Mouse (Mus musculus): Measurements from ENCODE around the gene Hist1h2ad. TPM values are rescaled to one million over a fixed set of nuclear protein-coding genes. Genes with fewer than 3 reads are reported as not detected.
"Not testable (repeated sequence)": the region's sequence is repeated elsewhere in the genome, so short reads cannot be mapped to it uniquely, and the experiment has no call there.

The Hist1h2ad gene
- polyA plus RNA-seq, 1 experiment = 76.8 TPM

DNA sequence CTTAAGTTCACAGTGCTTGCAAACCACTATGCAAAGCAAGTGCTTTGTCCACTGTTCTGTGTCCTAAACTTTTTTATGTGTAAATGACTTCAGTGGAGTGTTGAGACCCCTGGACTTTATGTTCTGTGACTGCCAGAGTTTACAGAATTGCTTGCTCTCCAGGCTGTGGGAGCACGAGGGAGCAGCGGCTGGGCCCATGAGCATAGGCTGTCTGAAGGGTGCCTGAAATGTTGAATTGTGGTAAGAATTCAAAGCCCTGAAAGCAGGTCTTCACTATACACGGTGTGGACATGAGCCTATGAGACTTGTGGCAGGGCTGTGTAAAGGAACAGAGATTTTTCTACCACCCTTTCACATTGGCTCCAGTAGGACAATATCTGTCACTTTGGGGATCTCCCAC is 37.5 kb downstream of the Hist1h2ad start:
- 95% methylated on average over 3 of the region's 3 CpGs for whole genome bisulfite sequencing
- TF ChIP-seq CTCF (IDR thresholded peaks at IDR 0.05; ENCODE audit: borderline replicate concordance, control insufficient read depth, extremely low read depth, insufficient read depth, low read length, poor library complexity) (no peak), POLR2A (IDR thresholded peaks at IDR 0.05; ENCODE audit: control insufficient read depth, extremely low read depth, insufficient read depth, low read length, poor library complexity) (no peak)
- DNase-seq = no peak
- Histone ChIP-seq H3K4me3 (ENCODE audit: control insufficient read depth, insufficient read depth, low read length) (no peak overlapping the region), H3K27ac (ENCODE audit: control insufficient read depth, insufficient read depth, low read length) (no peak overlapping the region), H3K36me3 (ENCODE audit: control insufficient read depth, insufficient read depth, low read length) (no peaks in the 10 kb centered on the region), H3K4me1 (replicated peaks; ENCODE audit: control insufficient read depth, insufficient read depth, low read length) (no peaks in the 10 kb centered on the region), H3K27me3 (ENCODE audit: control insufficient read depth, insufficient read depth, low read length) (no peaks in the 10 kb centered on the region)

DNA sequence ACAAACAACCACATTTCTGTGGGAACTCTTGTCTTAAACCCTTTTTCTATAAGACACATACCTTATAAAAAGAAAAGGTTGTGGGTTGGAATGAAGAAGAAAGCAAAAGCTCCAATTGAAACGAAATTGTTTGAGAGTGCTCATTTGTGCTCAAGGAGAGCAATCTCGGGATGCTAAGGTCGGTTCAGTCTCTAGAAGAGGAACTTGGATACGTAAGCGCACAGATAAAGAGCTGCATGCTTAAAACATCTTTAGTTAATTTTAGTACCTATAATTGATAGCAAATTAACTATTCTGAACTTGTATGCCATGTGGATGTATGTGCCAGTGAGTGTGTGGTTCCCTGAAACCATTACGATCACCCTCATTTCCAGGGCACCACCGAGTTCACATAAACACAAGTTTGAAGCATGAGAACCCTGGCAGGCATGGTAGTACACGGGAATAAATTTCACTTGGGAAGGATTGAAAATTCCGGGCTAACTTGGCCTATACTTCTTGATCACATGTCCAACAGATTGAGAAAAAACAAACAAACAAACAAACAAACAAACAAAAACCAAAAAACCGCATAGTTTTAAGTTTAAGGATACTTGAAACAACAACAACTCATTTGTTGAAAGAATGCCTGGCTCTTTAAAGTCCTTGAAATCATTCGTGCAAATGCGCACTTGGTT is 46.0 kb downstream of the Hist1h2ad start:
- peak overlapping the region; percentile 96 for H3K27ac ChIP-seq (ENCODE audit: control insufficient read depth, insufficient read depth, low read length)
- 21% methylated on average over 12 of the region's 12 CpGs for whole genome bisulfite sequencing
- peak overlapping the region; percentile 58 for H3K4me3 ChIP-seq (ENCODE audit: control insufficient read depth, insufficient read depth, low read length)
- H3K27me3 ChIP-seq (ENCODE audit: control insufficient read depth, insufficient read depth, low read length) = no peaks in the 10 kb centered on the region
- peaks cover 2% of the 10 kb centered on the region; the same call in 1 of the 2 replicates for H3K4me1 ChIP-seq (replicated peaks; ENCODE audit: control insufficient read depth, insufficient read depth, low read length)
- TF ChIP-seq POLR2A (IDR thresholded peaks at IDR 0.05; ENCODE audit: control insufficient read depth, extremely low read depth, insufficient read depth, low read length, poor library complexity) = no peak
- H3K36me3 ChIP-seq (ENCODE audit: control insufficient read depth, insufficient read depth, low read length) = no peaks in the 10 kb centered on the region
- no peak for DNase-seq

- Histone ChIP-seq H3K27me3 (ENCODE audit: control insufficient read depth, insufficient read depth, low read length) (no peaks in the 10 kb centered on the region), H3K4me3 (ENCODE audit: control insufficient read depth, insufficient read depth, low read length) (peak within 1 kb of the TSS; percentile 67), H3K36me3 (ENCODE audit: control insufficient read depth, insufficient read depth, low read length) (no peaks in the 10 kb centered on the region), H3K27ac (ENCODE audit: control insufficient read depth, insufficient read depth, low read length) (peak within 1 kb of the TSS; percentile 99), H3K4me1 (replicated peaks; ENCODE audit: control insufficient read depth, insufficient read depth, low read length) (peaks cover 2% of the 10 kb centered on the region; the same call in 1 of the 2 replicates)
- no peak for TF ChIP-seq POLR2A (IDR thresholded peaks at IDR 0.05; ENCODE audit: control insufficient read depth, extremely low read depth, insufficient read depth, low read length, poor library complexity)
- TF ChIP-seq CTCF (IDR thresholded peaks at IDR 0.05; ENCODE audit: borderline replicate concordance, control insufficient read depth, extremely low read depth, insufficient read depth, low read length, poor library complexity) = no peak
- peak; percentile 61 for DNase-seq
- WGBS = under 1% methylated on average over 27 of the region's 27 CpGs
Measured at GRCm38 (mm10) chr13:23620733-23621531, 46.8 kb downstream of the Hist1h2ad start, which contains the start of gene Hist1h2be. Hist1h2be (minus strand) TSS chr13:23621124.

DNA sequence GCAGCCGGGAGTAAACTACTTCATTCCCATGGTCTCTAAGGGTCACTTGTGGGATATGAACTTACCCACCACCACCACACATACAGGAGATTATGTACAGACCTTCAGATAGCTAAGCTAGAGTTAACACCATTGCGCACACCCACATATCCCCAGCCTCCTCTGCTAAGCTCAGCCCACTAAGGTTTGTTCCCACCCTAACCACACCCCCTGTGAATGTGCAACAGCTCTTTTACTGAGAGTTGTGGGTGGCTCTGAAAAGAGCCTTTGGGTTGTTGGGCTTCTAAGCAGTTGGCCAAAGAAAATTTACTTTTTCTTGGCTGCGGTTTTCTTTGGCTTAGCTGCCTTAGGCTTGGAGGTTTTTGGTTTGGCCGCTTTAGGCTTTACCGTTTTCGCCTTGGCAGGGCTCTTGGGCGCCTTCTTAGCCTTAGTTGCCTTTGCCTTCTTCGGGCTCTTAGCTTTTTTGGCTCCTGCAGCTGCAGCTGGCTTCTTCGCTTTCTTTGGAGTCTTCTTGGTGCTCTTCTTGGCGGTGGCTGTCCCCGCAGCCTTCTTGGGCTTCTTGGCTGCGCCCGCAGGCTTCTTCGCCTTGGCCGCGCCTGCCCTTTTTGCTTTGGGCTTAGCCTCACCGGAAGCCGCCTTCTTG is 47.5 kb downstream of the Hist1h2ad start:
- TF ChIP-seq CTCF (IDR thresholded peaks at IDR 0.05; ENCODE audit: borderline replicate concordance, control insufficient read depth, extremely low read depth, insufficient read depth, low read length, poor library complexity) (no peak), POLR2A (IDR thresholded peaks at IDR 0.05; ENCODE audit: control insufficient read depth, extremely low read depth, insufficient read depth, low read length, poor library complexity) (no peak)
- no peaks in the 10 kb centered on the region for H3K36me3 ChIP-seq (ENCODE audit: control insufficient read depth, insufficient read depth, low read length)
- peak overlapping the region; percentile 99 for H3K27ac ChIP-seq (ENCODE audit: control insufficient read depth, insufficient read depth, low read length)
- peak; percentile 70 for DNase-seq
- peaks cover 2% of the 10 kb centered on the region; the same call in 1 of the 2 replicates for H3K4me1 ChIP-seq (replicated peaks; ENCODE audit: control insufficient read depth, insufficient read depth, low read length)
- no peaks in the 10 kb centered on the region for H3K27me3 ChIP-seq (ENCODE audit: control insufficient read depth, insufficient read depth, low read length)
- peak overlapping the region; percentile 67 for H3K4me3 ChIP-seq (ENCODE audit: control insufficient read depth, insufficient read depth, low read length)
- under 1% methylated on average over 18 of the region's 18 CpGs for WGBS

DNA sequence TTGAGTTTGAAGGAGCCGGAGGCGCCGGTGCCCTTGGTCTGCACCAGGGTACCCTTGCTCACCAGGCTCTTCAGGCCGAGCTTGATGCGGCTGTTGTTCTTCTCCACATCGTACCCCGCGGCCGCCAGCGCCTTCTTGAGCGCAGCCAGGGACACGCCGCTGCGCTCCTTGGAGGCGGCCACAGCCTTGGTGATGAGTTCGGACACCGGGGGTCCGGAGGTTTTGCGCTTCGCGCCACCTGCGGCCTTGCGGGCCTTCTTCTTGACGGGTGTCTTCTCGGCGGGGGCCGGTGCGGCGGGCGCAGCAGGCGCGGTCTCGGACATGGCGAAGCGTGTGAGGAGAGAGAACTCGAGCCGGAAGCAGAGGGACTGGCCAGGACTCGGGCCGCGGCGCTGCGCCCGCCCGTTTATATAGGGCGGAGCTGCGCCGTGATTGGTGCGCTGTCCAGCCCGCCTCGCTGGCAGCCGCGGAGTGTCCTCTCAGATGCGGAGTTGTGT is 48.0 kb downstream of the Hist1h2ad start, which contains the start of gene Hist1h1e:
Hist1h1e (minus strand) TSS at position 384 of the 497 bp plus-strand sequence.
- not testable (repeated sequence) for H3K4me1 ChIP-seq (replicated peaks; ENCODE audit: control insufficient read depth, insufficient read depth, low read length)
- peak within 1 kb of the TSS; percentile 67 for H3K4me3 ChIP-seq (ENCODE audit: control insufficient read depth, insufficient read depth, low read length)

More for the DNA sequence above, 48.0 kb downstream of the Hist1h2ad start, which contains the start of gene Hist1h1e:
- peak; percentile 91 for TF ChIP-seq POLR2A (IDR thresholded peaks at IDR 0.05; ENCODE audit: control insufficient read depth, extremely low read depth, insufficient read depth, low read length, poor library complexity)
- TF ChIP-seq CTCF (IDR thresholded peaks at IDR 0.05; ENCODE audit: borderline replicate concordance, control insufficient read depth, extremely low read depth, insufficient read depth, low read length, poor library complexity) = 0 out of 2 replicates have a peak, but pooled peaks have one; percentile 39
- WGBS = under 1% methylated on average over 52 of the region's 53 CpGs
- H3K27me3 ChIP-seq (ENCODE audit: control insufficient read depth, insufficient read depth, low read length); H3K36me3 ChIP-seq (ENCODE audit: control insufficient read depth, insufficient read depth, low read length): not testable (repeated sequence)
- H3K27ac ChIP-seq (ENCODE audit: control insufficient read depth, insufficient read depth, low read length) = peak within 1 kb of the TSS; percentile 99
- peak; percentile 86 for DNase-seq
